Mouse (Mus musculus) frontal cortex, postnatal 10 days (tissue): ENCODE data around the gene Itga3.

Source experiments
- DNase-seq, 2 experiments: peaks; one replicate each; pipeline ENCODE4 v3.0.0; 2022; ENCODE audit warnings: low spot score in 2 of 2, mixed read lengths in 1 of 2

Gene Itga3

DNA sequence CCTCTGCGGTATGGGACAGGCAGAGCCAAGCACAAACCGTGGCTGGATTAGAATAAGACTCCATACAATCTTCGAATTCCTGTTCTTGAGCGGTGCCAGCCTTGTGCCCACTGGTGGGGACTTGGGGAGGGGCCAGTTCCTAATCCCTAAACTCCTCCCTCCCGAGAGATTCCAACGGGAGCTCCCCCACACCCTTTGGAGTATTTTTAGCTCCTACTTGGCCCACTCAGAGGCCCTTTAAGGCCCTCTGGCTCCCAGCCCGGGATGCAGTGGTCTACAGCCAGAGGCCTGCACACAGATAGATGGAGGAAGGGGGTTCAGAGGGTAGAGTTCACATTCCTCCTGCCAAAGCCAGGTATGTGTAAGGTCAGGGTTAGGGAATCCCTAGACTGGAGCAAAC lies 5.3 kb downstream of the Itga3 start:
- no peak for DNase-seq

DNA sequence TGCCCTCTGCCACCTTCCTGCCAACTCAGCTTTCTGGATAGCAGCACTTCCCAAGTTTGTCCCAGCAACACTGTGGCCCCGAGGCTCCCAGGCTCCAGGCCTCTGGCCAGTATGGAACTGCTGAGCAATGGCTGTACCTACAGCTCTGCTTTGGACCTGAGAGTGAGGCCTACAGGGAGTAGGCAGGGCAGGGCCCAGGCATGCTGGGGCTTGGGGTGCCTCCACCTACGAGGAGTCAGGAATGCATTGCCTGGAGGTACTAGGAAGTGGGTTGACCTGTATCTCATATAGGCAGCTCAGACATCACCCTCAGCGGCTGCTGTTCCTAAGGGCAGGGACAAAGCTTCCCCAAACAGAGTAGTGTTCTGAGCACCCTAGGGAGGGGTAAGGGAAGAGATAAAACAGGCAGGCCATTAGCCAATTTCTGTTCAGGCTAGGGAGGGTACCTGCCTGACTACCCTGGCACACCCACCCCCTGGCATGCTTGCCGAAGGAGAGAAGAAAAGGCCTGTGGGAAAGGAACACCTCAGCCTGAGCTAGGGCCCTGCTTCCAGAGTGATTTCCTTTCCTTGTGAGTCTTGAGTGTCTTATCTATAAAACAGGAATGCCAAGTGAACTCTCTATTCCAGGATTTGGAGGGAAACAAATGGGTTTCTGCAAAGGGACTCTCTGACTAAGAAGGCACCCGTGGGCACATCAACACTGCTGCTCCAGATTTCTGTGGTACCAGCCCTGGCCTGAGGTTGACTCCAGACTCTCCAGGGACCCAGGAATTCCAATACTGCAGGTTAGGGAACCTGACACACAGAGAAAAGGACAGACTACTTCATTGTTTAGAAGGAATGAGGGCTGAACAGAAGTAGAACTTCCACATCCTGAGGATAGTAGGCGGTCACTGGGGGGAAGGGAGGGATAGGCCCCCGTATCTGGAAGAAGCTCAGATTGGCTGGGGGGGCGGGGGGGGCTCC lies 6.2 kb downstream of the Itga3 start:
- no peak for DNase-seq

DNA sequence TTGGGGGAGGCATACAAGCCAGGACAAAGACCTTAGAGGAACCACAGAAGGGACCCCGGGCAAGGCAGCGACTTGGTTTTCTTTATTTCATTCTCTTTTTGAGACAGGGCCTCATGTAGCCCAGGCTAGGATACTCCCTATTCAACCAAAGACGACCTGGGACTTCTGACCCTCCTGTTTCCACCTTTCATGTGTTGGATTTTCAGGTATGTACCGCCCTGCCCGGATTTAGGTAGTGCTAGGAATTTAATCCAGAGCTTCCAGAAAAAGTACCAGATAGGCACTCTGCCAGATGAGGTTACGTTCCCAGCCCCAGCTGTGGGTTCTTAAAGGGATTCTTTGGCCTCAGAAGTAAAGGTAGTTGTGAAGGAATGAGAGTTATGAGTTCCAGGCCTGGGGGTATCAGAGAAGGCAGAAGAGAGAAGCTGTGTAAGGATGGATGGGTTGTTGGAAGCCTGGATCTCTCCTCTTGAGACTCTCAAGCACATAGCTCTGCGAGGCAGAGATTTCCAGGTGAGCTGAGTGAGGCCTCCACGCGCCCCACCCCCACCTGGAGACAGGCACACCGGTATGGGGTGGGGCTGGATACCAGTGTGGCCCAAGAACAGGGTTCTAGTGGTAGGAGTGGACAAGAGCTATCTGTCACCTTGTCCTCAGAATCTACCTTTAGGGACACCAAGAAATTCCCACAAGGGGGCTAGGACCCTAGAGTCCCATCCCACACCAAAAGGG lies 7.2 kb downstream of the Itga3 start:
- DNase-seq: no peak

- no peak for DNase-seq
These were observed 19.7 kb downstream of the Itga3 start for GRCm38 (mm10) chr11:95056768-95057501.

DNA sequence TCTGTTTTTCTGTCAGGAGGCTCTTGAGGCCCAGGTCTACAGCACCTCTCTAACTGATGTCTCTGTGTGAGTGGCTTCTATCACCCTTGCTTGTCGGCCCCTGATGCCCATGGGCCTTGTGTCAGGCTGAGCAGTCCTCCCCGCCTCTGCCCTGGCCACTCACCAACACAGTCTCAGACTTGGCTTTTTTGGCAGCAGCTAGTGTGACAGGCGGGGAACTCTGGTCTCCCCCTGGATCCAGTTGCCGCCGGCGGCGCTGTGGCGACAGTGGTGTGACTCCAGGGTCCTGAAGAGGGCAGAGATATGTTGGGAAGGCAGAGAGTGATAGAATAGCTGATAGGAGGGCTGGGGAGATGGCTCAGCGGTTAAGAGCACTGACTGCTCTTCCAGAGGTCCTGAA lies 23.5 kb downstream of the Itga3 start:
- no peak for DNase-seq

GRCm38 (mm10) chr11:95046980-95047680 lies 29.5 kb downstream of the Itga3 start:
- no peak for DNase-seq

DNA sequence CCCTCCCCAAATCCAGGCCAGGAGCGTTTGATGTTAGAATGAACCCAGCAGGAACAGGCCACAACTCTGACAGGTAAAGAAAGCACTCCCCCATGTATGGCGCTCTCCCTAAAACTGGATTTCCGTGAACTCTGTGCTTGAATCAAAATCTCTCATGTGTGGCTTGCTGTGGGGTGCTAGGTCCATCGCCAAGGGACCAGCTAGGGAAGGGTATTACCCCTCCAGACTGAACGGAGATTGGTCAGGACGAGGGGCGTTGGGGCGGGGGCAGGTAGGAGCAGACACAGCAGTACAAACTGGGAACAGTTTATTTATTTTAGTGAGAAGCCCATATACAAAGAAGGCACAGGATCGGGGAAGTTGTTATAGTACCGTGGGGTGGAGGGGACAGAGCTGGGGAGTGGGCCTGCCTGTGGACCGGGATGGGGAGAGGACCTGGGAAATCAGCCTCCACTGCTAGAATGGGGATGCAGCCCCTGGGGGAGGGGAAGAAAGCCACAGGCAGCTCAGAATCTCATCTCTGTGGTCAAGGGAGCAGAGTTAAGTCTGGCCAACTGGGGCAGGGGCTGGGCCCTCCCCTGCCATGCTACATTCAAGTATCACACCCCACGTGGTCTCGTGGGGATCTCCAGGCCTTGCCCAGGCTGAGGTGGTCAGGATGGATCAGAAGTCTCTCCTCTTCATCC lies 32.3 kb downstream of the Itga3 start:
- DNase-seq: no peak

DNA sequence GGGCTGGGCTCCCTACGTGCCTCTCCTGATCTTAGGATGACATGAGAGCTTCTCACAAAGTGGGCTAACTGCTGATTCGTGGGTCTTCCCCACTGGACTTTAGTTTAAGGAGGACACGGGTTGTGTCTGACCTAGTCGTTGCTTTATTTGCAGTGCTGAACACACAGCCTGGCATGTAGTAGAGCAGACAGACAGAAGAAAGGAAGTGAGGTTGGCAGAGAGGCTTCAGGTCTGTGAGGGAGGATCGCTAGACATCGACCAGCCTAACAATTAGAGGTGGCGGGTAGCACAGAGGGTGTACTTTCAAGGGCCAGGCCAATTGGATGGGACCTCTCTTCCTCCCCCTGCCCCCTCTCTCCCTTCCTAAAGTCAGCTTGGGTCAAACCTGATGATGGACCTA lies 33.0 kb downstream of the Itga3 start:
- no peak for DNase-seq

- DNase-seq: no peak
These were observed 33.5 kb downstream of the Itga3 start for GRCm38 (mm10) chr11:95043060-95043459.

GRCm38 (mm10) chr11:95042096-95042495 lies 34.5 kb downstream of the Itga3 start:
- DNase-seq: peak in 1 of 2 experiments; percentile 77

GRCm38 (mm10) chr11:95041139-95041609 lies 35.4 kb downstream of the Itga3 start, which contains the start of gene Pdk2:
TSS of gene Pdk2 (minus strand) at chr11:95041354.
- DNase-seq: peak; percentile 96

DNA sequence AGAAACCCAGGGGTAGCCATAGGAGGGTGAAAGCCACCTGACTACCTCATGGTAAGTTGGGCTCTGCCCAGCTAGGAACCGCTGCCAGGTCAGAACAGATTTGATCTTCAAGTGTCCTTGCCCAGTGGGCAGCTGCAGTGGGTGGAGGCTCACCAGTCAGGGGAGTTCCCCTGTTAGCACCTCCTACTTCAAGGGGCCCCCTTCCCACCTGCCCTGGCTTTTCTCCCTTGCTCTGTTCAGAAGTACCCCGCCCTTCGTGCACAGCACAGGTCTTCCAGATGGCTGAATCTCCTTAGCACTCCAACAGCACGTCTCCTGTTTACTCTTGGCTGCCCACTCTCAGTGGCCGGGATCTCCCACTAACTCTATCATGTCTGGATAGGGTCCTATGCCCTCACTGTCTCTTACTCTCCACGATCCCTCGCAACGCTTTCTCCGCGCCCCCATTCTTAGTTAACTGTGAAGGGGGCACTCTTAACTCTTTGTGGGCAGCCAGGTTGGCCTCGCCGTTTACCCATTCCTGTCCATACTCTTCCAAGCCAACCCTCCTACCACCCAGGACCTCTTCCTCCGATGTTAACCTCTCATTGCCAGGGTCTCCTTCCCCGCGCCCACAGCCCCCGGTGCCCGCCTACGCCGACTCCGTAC lies 36.0 kb downstream of the Itga3 start:
- no peak for DNase-seq

DNA sequence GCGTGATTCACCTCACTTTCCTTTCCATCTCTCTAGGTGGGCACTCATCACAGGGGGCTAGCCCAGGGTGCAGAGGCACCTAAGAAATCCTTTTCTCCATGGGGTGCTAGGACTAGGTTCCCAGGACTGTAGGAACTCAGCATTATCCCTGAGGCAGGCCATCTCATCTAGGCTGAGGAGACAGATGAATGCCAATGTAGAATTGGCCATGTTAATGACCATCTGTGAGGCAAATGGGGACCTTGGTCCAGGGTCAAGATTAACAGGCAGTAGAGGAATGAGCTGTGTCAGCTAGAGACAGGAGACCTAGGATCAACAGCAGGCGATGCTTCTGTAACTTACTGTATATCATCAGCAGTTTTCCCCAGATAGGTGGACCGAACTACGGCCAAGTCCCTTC lies 36.8 kb downstream of the Itga3 start:
- DNase-seq: no peak

- DNase-seq: no peak
These were observed 37.6 kb downstream of the Itga3 start for GRCm38 (mm10) chr11:95038818-95039655.

- no peak for DNase-seq
These were observed 38.3 kb downstream of the Itga3 start for GRCm38 (mm10) chr11:95038156-95038817.

DNA sequence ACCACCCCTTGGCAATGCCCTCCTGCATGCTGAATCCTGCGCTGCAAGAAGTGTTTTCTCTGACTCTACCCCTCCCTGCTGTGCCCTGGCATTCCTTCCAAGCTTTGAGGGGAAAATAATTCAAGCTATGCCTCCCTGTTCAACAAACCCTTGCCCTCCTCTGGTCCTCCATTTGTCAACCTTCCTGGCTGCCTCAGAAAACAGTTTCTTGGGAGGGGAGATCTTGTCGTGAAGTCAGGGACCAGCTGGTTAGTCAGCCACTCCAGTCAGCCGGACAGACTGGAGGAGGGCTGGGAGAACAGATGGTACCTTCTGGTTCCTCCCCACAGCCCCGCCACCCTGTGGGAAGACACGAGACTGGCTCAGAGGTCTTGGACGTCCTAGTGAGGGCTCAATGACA lies 39.3 kb downstream of the Itga3 start:
- DNase-seq: no peak

- no peak for DNase-seq
These were observed 40.1 kb downstream of the Itga3 start for GRCm38 (mm10) chr11:95036521-95036920.

GRCm38 (mm10) chr11:95034902-95035301 lies 41.7 kb downstream of the Itga3 start:
- DNase-seq: no peak

GRCm38 (mm10) chr11:95033617-95034016 lies 43.0 kb downstream of the Itga3 start:
- DNase-seq: no peak
